Mouse (Mus musculus) forebrain, embryonic 11.5 days (tissue): ENCODE measurements around the gene Adck2. TPM values are rescaled to one million over a fixed set of nuclear protein-coding genes. Genes with fewer than 3 reads are reported as not detected.

Source experiments
- ATAC-seq: fragments of 200-750 bp; cut with Nextera tagmentation; replicated peaks from 2 replicates; pipeline ENCODE4 v1.8.0; 2017; ENCODE audit warnings: moderate TSS enrichment; ENCODE audit not compliant: low FRiP score
- DNase-seq: peaks from one replicate; pipeline ENCODE4 v3.0.0-alpha.2; 2017; ENCODE audit warnings: low spot score
- H3K27ac ChIP-seq: fragments of 300-500 bp; sonication (generic); 2 replicates; pipeline ENCODE4 v1.5.1; 2014; ENCODE audit warnings: low read depth, low read length
- H3K27me3 ChIP-seq: fragments of 300-500 bp; sonication (generic); 2 replicates; pipeline ENCODE4 v1.6.1; 2014; ENCODE audit warnings: mild to moderate bottlenecking, low read length, mixed read lengths; ENCODE audit not compliant: control insufficient read depth, insufficient read depth
- H3K36me3 ChIP-seq: fragments of 300-500 bp; sonication (generic); 2 replicates; pipeline ENCODE4 v1.6.1; 2014; ENCODE audit warnings: mild to moderate bottlenecking, low read length, moderate library complexity, mixed read lengths; ENCODE audit not compliant: control insufficient read depth, insufficient read depth
- H3K4me1 ChIP-seq: fragments of 300-500 bp; sonication (generic); replicated peaks from 2 replicates; pipeline ENCODE4 v1.6.1; 2014; ENCODE audit warnings: low read length, mixed read lengths; ENCODE audit not compliant: control insufficient read depth, insufficient read depth
- H3K4me2 ChIP-seq: fragments of 300-500 bp; sonication (generic); 2 replicates; pipeline ENCODE4 v1.6.1; 2014; ENCODE audit warnings: low read depth, mild to moderate bottlenecking, low read length, moderate library complexity, mixed read lengths; ENCODE audit not compliant: severe bottlenecking
- H3K4me3 ChIP-seq: fragments of 300-500 bp; sonication (generic); 2 replicates; pipeline ENCODE4 v1.5.1; 2014; ENCODE audit warnings: low read depth, low read length
- H3K9ac ChIP-seq: fragments of 300-500 bp; sonication (generic); 2 replicates; pipeline ENCODE4 v1.6.1; 2014; ENCODE audit warnings: low read length
- H3K9me3 ChIP-seq: fragments of 300-500 bp; sonication (generic); 2 replicates; pipeline ENCODE4 v1.6.1; 2016; ENCODE audit warnings: low read length, mixed read lengths; ENCODE audit not compliant: control insufficient read depth
- WGBS: fragments of 180-500 bp; shearing (Covaris S2); extraction: QIAGEN DNeasy Blood & Tissue Kit; methylation state at CpG from one replicate; pipeline ENCODE4 v1.1.7; 2014; 5-methylcytosine and 5-hydroxymethylcytosine counted together
- polyA plus RNA-seq: library from polyadenylated mRNA; unstranded; fragments of >200 nt; fragmentation: Nextera tagmentation; extraction: Ambion mirVana; gene quantifications from 2 replicates; pipeline ENCODE4 v1.2.1, GENCODE M21; 2014

Adck2 gene
- polyA plus RNA-seq, 1 experiment from 2014 or later, result 26.6 TPM

DNA sequence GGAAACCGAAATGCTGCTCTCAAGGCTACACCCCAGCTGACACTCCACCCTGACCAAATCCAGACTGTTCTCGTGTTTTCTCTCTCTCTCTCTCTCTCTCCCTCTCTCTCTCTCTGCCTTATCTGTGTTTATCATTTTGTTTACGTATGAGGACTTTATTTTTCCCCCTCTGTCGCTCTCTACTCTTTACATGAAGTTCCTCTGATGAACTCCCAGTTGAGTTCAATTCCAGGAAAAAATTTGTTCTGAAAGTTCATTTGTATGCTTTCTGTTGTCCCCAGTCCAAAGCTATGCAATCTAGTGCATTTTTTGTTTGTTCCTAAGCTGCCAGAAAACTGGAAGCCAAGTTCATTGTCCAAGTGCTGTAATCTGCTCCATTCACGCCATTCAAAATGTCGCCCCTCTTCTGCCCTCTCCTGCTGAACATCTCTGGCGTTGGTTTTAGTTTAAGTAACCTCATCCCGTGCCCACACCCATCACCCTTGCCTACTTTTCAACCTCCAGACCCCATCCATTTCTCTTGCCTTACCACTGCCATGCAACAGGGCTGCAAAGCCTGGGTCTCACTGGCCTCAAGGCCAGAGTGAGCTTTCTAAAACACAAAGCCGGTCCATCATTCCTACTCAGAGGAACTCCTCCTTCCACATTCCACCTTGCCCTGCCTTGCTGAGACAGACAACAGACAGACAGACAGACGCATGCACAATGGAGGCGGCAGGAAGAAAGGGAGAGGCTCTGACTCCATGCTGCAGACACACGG is 18.6 kb upstream of the Adck2 start:
- H3K9me3 ChIP-seq, result no peaks in the 10 kb centered on the region
- H3K9ac ChIP-seq, result no peak overlapping the region
- no peak overlapping the region for H3K4me3 ChIP-seq
- no peaks in the 10 kb centered on the region for H3K36me3 ChIP-seq
- peak overlapping the region; percentile 79 for H3K4me2 ChIP-seq
- ATAC-seq, result no peak
- no peaks in the 10 kb centered on the region for H3K27me3 ChIP-seq
- H3K27ac ChIP-seq, result no peak overlapping the region
- WGBS, result 74% methylated on average over 12 of the region's 12 CpGs
- DNase-seq, result no peak
- peaks cover 17% of the 10 kb centered on the region for H3K4me1 ChIP-seq

GRCm38 (mm10) chr6:39555648-39555945 is 18.1 kb upstream of the Adck2 start:
- no peak overlapping the region for H3K9ac ChIP-seq

GRCm38 (mm10) chr6:39556900-39557659 is 16.6 kb upstream of the Adck2 start:
- under 1% methylated on average over 42 of the region's 54 CpGs for whole genome bisulfite sequencing

More at GRCm38 (mm10) chr6:39555648-39555945, 18.1 kb upstream of the Adck2 start:
- Histone ChIP-seq H3K4me2 (peak overlapping the region; percentile 79), H3K4me1 (peaks cover 17% of the 10 kb centered on the region), H3K27ac (no peak overlapping the region), H3K36me3 (no peaks in the 10 kb centered on the region), H3K9me3 (no peaks in the 10 kb centered on the region), H3K4me3 (no peak overlapping the region), H3K27me3 (no peaks in the 10 kb centered on the region)
- no peak for ATAC-seq
- DNase-seq, result no peak
- 80% methylated on average over 2 of the region's 2 CpGs for WGBS

DNA sequence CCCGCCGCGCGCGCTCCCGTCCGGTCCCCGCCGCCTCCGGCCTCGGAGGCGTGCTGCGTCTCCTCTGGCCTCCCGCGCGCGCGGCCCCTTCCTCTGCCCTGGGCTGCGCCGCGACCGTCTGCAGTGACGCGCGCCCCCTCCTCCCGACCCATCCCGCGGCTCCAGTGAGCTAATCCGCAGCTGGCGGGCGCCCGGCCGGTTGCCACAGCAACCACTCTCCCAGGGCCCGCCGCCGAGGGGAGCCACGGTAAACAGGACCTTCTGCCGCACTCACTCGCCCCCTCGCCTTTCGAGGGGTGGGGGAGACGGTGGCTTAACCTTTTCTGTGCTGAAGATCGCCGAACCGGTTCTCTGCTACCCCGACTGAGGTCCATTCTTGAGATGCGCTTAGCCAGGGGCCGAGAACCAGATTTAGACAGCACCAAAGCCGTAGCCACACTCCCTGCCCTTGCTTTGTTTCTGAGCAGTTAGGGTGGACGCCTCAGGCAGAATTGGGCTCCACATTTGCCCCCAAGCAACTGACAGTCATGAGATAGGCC is 15.9 kb upstream of the Adck2 start, which contains the start of gene Dennd2a:
Gene Dennd2a (minus strand): TSS at position 145 of the 539 bp plus-strand sequence.
- DNase-seq (peak; percentile 97), ATAC-seq (peak; percentile 95)
- Histone ChIP-seq H3K4me2 (peak within 1 kb of the TSS; percentile 79), H3K27ac (peak within 1 kb of the TSS; percentile 92), H3K27me3 (no peaks in the 10 kb centered on the region), H3K4me3 (peak within 1 kb of the TSS; percentile 87), H3K4me1 (peaks cover 17% of the 10 kb centered on the region), H3K9me3 (no peaks in the 10 kb centered on the region), H3K9ac (peak within 1 kb of the TSS; percentile 96), H3K36me3 (no peaks in the 10 kb centered on the region)
- WGBS, result 0% methylated on average over 50 of the region's 50 CpGs

More at GRCm38 (mm10) chr6:39556900-39557659, 16.6 kb upstream of the Adck2 start:
- peak overlapping the region; percentile 92 for H3K27ac ChIP-seq
- H3K9ac ChIP-seq, result peak overlapping the region; percentile 96
- peak; percentile 81 for DNase-seq
- H3K36me3 ChIP-seq, result no peaks in the 10 kb centered on the region
- peaks cover 17% of the 10 kb centered on the region for H3K4me1 ChIP-seq
- no peaks in the 10 kb centered on the region for H3K27me3 ChIP-seq
- ATAC-seq, result peak; percentile 70
- no peaks in the 10 kb centered on the region for H3K9me3 ChIP-seq
- peak overlapping the region; percentile 79 for H3K4me2 ChIP-seq
- H3K4me3 ChIP-seq, result peak overlapping the region; percentile 87

DNA sequence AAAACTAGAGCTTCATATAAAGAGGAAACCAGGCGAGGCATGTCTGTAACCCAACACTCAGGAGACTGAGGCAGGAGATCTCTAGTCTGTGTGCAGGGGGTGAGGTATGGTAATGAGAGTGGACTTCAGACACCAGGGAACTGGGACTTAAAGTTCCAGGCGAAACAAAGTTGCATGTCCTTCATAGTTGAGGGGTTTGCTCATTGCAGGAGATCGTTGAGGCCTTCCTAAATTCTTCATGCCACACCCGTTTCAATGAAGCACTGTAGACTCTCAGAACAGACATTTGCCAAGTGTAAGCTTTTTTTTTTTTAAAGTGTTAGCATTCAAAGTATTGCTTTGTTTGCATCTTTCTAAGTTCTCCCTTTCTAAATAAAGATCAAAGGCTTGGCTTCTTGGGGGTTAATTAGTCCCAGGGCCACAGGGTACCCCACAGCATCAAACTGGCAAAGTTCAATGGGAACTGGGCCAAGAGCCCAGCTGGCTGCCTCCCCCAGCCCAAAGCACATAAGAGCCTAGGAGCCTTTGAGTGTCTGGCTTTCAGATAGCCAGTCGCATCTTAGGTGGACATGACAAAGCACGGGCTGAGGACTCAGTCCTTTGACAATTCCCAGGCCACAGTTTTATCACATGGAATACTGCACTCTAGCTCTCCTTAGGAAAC is 14.3 kb upstream of the Adck2 start:
- no peak overlapping the region for H3K4me3 ChIP-seq
- DNase-seq (no peak), ATAC-seq (no peak)
- no peak overlapping the region for H3K4me2 ChIP-seq
- H3K27ac ChIP-seq, result no peak overlapping the region
- H3K27me3 ChIP-seq, result no peaks in the 10 kb centered on the region; the same call in 1 of the 2 replicates
- no peaks in the 10 kb centered on the region for H3K9me3 ChIP-seq
- peaks cover 17% of the 10 kb centered on the region for H3K4me1 ChIP-seq
- H3K9ac ChIP-seq, result no peak overlapping the region
- 48% methylated on average over 6 of the region's 6 CpGs for WGBS
- no peaks in the 10 kb centered on the region for H3K36me3 ChIP-seq

DNA sequence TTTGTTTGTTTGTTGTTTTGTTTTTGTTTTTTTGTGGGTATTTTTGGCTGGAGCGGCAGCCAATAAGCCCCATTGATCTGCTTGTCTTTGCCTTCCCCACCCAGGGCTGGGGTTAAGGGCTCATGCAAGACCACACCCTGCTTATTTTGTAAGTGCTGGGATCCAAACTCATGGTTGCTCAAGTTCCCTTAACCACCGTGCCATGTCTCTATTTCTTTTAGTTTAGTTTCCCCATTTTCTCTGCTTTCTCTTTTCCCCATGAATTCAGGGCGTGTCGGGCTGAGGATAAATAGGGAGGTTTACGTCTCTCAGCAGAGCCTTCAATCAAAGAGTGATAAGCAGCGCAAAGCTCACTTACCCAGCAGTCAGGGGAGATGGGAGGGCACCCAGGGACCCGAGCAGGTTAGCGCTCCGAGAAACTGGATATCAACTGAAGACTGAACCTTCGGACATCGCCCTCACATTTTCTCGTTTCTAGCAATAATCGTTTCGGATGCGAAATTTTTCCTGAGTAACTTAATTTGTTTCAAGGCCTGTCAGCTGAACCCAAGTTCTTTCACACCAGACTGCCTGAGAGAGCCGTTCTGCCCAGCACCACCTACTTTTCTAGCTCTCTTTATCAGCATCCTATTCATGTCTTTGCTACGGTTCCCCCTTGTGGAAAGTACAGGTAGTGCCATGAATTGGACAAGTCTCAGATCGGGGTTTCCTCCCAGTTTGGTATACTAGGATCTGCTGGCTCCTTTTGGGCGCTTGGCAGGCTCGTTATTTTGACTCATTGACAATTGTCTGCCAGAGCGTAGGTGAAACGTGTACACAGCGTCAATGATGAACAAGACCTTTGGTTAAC is 11.3 kb upstream of the Adck2 start:
- H3K27ac ChIP-seq, result no peak overlapping the region
- H3K9ac ChIP-seq, result no peak overlapping the region; the same call in 1 of the 2 replicates
- no peaks in the 10 kb centered on the region for H3K36me3 ChIP-seq
- peak overlapping the region; percentile 28; the same call in 1 of the 2 replicates for H3K4me2 ChIP-seq
- no peak overlapping the region for H3K4me3 ChIP-seq
- no peaks in the 10 kb centered on the region for H3K9me3 ChIP-seq
- ATAC-seq (peak; percentile 48), DNase-seq (peak; percentile 80)
- H3K27me3 ChIP-seq, result no peaks in the 10 kb centered on the region; the same call in 1 of the 2 replicates
- H3K4me1 ChIP-seq, result peaks cover 9% of the 10 kb centered on the region
- WGBS, result 24% methylated on average over 23 of the region's 23 CpGs

- H3K4me2 ChIP-seq, result no peak overlapping the region
- no peak overlapping the region for H3K4me3 ChIP-seq
- no peak overlapping the region for H3K27ac ChIP-seq
- H3K9ac ChIP-seq, result no peak overlapping the region
- no peaks in the 10 kb centered on the region for H3K36me3 ChIP-seq
- H3K27me3 ChIP-seq, result no peaks in the 10 kb centered on the region; the same call in 1 of the 2 replicates
- DNase-seq, result no peak
- no peak for ATAC-seq
- WGBS, result 17% methylated on average over 5 of the region's 5 CpGs
- H3K4me1 ChIP-seq, result no peaks in the 10 kb centered on the region
- no peaks in the 10 kb centered on the region for H3K9me3 ChIP-seq
Measured at GRCm38 (mm10) chr6:39567528-39567927, 6.1 kb upstream of the Adck2 start.
